Mouse (Mus musculus): ENCODE results near the gene Wfdc17.

Gene Wfdc17

GRCm38 (mm10) chr11:83703705-83704104 lies at the start of gene Wfdc17:
TSS of gene Wfdc17 (plus strand) at chr11:83703991.
- no peak for DNase-seq (ENCODE audit: inconsistent age in 2 of 2, low spot score in 1 of 2)

GRCm38 (mm10) chr11:83654606-83655005 lies 49.2 kb upstream of the Wfdc17 start:
- no peak for DNase-seq (ENCODE audit: inconsistent age in 2 of 2, low spot score in 1 of 2)

GRCm38 (mm10) chr11:83657508-83657907 lies 46.3 kb upstream of the Wfdc17 start:
- DNase-seq (ENCODE audit: inconsistent age in 2 of 2, low spot score in 1 of 2): peak in 1 of 2 experiments; percentile 13

- peak in 1 of 2 experiments; percentile 19 for DNase-seq (ENCODE audit: inconsistent age in 2 of 2, low spot score in 1 of 2)
Measured at GRCm38 (mm10) chr11:83658797-83659196, 45.0 kb upstream of the Wfdc17 start.

DNA sequence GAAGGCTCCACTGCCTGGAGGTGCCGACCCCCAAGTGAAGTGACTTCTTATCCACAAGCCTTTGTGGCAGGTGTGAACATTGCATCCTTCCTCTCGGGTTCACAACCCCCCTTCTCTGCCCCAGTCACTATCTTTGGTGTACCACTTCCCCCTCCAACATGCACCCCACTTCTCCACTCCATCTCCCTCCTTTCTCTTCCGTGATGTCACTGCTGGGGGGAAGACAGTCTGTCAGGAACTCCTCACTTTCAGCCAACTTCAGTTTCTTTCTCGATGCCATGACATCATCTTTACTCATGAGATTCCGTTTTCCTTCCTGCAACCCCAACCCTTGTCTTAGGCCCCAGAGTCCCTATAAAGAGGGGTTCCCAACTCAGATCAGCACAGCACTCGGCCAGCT lies 41.6 kb upstream of the Wfdc17 start, which contains the start of gene Ccl4:
Gene Ccl4 (plus strand): TSS at position 381 of the 400 bp plus-strand sequence.
- DNase-seq (ENCODE audit: inconsistent age in 2 of 2, low spot score in 1 of 2): no peak

DNA sequence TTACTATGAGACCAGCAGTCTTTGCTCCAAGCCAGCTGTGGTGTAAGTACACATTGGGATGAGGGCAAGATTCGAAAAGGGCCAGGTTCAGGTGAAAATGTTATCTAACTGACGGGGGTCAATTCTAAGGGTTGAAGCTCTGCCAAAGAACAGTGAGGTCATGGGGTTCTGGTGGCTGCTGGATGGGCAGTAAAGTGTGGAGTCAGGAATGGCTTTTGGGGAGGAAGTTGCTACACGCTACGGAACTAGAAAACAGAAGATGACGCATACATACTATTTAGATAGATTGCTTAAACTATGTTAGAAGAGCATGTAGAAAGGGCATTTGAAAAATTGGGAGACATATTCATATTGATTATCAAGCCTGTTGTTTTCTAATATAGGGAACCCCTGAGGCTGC lies 40.3 kb upstream of the Wfdc17 start:
- DNase-seq (ENCODE audit: inconsistent age in 2 of 2, low spot score in 1 of 2): no peak

GRCm38 (mm10) chr11:83671743-83672142 lies 32.0 kb upstream of the Wfdc17 start:
- DNase-seq (ENCODE audit: inconsistent age in 2 of 2, low spot score in 1 of 2): peak in 1 of 2 experiments; percentile 73

DNA sequence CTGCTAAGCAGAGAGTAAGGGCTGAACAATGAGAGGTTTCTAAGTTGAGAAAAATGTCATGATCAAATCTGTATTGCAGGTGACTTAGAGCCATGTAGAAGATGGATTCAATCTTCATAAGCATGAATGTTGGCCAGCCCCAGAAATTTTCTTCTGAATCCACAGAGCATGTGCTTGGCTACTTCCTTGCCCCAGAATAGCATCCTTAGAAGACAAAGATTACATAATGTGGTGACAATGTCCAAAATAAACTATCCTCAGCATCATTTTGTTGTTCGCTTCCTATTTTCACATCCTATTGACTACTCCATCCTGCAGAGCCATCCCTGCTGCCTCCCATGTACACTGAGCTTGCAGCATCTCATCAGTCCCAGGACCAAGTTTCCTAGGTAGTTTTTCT lies 28.1 kb upstream of the Wfdc17 start:
- DNase-seq (ENCODE audit: inconsistent age in 2 of 2, low spot score in 1 of 2): no peak

GRCm38 (mm10) chr11:83689918-83690317 lies 13.9 kb upstream of the Wfdc17 start:
- DNase-seq (ENCODE audit: inconsistent age in 2 of 2, low spot score in 1 of 2): no peak

GRCm38 (mm10) chr11:83692008-83692407 lies 11.8 kb upstream of the Wfdc17 start:
- DNase-seq (ENCODE audit: inconsistent age in 2 of 2, low spot score in 1 of 2): no peak

GRCm38 (mm10) chr11:83708715-83709114 lies 4.9 kb downstream of the Wfdc17 start, which contains the start of gene Wfdc18:
TSS of gene Wfdc18 (plus strand) at chr11:83709015.
- DNase-seq (ENCODE audit: inconsistent age in 2 of 2, low spot score in 1 of 2): no peak

DNA sequence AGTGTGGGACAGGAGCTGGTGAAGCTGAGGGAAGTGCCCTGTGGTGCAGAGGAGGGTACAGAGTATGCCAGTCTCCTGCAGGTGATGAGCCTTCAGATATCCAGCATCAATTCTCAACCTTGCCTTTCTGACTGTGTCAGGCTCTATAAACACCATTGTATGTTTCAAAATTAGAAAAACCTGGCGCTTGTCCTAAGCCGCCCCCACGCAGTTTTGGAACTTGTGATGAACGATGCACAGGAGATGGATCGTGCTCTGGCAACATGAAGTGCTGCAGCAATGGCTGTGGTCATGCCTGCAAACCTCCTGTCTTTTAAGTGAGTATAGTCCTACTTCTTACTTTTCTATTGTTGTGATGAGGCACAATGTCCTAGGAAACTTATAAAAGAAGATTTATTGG lies 5.9 kb downstream of the Wfdc17 start:
- DNase-seq (ENCODE audit: inconsistent age in 2 of 2, low spot score in 1 of 2): no peak

GRCm38 (mm10) chr11:83712671-83713070 lies 8.9 kb downstream of the Wfdc17 start:
- DNase-seq (ENCODE audit: inconsistent age in 2 of 2, low spot score in 1 of 2): no peak

DNA sequence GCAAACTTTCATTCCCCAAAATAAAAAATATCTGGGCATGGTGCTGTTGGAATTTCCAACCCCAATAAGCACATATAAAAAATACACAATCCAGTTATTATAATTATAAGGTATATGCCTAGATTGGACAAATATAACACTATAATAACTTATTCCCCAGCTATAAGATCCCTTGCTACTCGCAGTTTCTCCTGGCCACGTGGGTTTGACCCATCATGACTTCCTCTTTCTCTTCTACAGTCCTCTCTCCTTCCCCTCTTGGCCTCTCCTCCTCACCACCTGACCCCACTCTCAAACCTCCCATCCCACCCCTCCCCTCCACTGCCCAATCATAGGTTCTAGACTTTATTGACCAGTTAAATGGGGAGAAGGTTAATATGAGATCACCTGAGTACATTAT lies 10.1 kb downstream of the Wfdc17 start:
- no peak for DNase-seq (ENCODE audit: inconsistent age in 2 of 2, low spot score in 1 of 2)

- DNase-seq (ENCODE audit: inconsistent age in 2 of 2, low spot score in 1 of 2): peak; percentile 63 to 79
Measured at GRCm38 (mm10) chr11:83717042-83717665, 13.4 kb downstream of the Wfdc17 start.

- DNase-seq (ENCODE audit: inconsistent age in 2 of 2, low spot score in 1 of 2): no peak
Measured at GRCm38 (mm10) chr11:83720766-83721165, 17.0 kb downstream of the Wfdc17 start.

GRCm38 (mm10) chr11:83728757-83729432 lies 25.1 kb downstream of the Wfdc17 start:
- peak in 1 of 2 experiments; percentile 11 for DNase-seq (ENCODE audit: inconsistent age in 2 of 2, low spot score in 1 of 2)

GRCm38 (mm10) chr11:83731116-83731515 lies 27.3 kb downstream of the Wfdc17 start:
- DNase-seq (ENCODE audit: inconsistent age in 2 of 2, low spot score in 1 of 2): no peak

DNA sequence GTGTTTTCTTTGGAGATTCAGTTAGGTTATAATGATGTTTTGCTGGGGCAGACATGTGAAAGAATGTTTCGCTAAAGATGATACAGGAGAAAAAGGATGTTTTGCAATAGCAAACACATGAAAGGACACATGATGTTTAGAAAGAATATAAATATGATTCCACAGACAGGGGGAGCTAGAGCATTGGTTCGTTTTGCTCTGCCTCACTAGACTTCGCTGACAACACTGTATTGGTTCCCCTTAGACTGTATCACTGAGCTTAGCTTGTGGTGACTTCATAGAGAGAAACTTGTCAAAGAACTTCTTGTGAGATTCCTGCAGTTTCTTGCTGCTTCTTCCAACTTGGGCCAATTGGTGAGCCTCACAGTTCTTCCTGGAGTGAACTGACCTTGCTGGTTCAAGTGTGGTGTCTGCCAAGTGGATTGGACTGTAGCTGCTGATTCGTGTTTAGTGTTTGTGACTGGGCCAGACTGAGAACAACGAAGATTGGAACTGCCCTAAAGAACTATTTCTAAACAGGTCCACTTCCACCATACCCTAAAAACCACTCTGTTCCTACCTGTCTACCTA lies 29.4 kb downstream of the Wfdc17 start:
- no peak for DNase-seq (ENCODE audit: inconsistent age in 2 of 2, low spot score in 1 of 2)

GRCm38 (mm10) chr11:83734215-83734614 lies 30.4 kb downstream of the Wfdc17 start:
- no peak for DNase-seq (ENCODE audit: inconsistent age in 2 of 2, low spot score in 1 of 2)

- DNase-seq (ENCODE audit: inconsistent age in 2 of 2, low spot score in 1 of 2): no peak
Measured at GRCm38 (mm10) chr11:83735881-83736280, 32.1 kb downstream of the Wfdc17 start.

DNA sequence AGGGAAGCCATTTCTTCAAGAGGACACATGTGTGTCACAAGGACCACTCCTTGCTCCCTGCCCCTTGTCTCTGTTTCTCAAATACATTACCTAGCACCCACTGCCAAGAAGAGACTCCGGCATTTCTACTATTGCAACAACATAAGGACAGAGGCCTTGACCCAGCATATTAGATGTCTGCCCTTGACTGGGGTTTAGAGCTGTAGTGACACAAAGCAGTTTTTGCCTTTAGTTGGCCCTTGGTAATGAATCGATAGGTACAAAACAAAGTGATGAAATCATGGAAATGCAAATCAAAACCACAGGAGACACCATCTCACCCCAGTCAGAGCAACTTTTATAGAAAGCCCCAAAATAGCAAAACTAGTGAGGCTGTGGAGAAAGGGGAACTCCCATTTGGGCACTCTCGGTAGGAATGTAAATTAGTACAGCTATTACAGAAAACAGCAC lies 33.3 kb downstream of the Wfdc17 start:
- DNase-seq (ENCODE audit: inconsistent age in 2 of 2, low spot score in 1 of 2): no peak

Data from adrenal gland, adult (tissue).